Mouse (Mus musculus) left cerebral cortex, postnatal 25 days (tissue): ENCODE measurements around the gene Atp5d. TPM values are rescaled to one million over a fixed set of nuclear protein-coding genes. Genes with fewer than 3 reads are reported as not detected.

Experiments used
- DNase-seq, 2 experiments: peaks; one replicate each; pipeline ENCODE4 v3.0.0; 2022; ENCODE audit warnings: low spot score in 2 of 2, mixed read lengths in 1 of 2
- intact Hi-C: fragments of 180-260 bp; cut with DNase I; formaldehyde crosslinking; loops from one replicate; pipeline ENCODE4 v1.15.1; 2025
- total RNA-seq, 2 experiments: library from RNA; stranded (reverse); gene quantifications; 2 replicates each; pipeline ENCODE4 v1.2.3; 2021

The Atp5d gene
- total RNA-seq, 2 experiments from 2014 or later, result 372 to 381 TPM

GRCm38 (mm10) chr10:80149291-80150225 lies 11.1 kb downstream of the Atp5d start:
- intact Hi-C loops, result loop anchor here (1.0 kb wide), 1 partner anchor 8 kb away; no protein-coding TSS in a partner anchor
- peak; percentile 98 to 99 for DNase-seq

GRCm38 (mm10) chr10:80150226-80151210 lies 12.1 kb downstream of the Atp5d start:
- intact Hi-C loops, result no loop called here
- DNase-seq, result peak in 1 of 2 experiments; percentile 56

- intact Hi-C loops, result no loop called here
- DNase-seq, result peak in 1 of 2 experiments; percentile 74
These were observed 13.0 kb downstream of the Atp5d start for GRCm38 (mm10) chr10:80151211-80152034.

- intact Hi-C loops, result no loop called here
- peak in 1 of 2 experiments; percentile 50 for DNase-seq
These were observed 13.8 kb downstream of the Atp5d start for GRCm38 (mm10) chr10:80152071-80152872.

- no peak for DNase-seq
- intact Hi-C loops, result no loop called here
These were observed 14.4 kb downstream of the Atp5d start for GRCm38 (mm10) chr10:80152873-80153260.

GRCm38 (mm10) chr10:80153713-80154112 lies 15.3 kb downstream of the Atp5d start:
- DNase-seq, result no peak
- intact Hi-C loops, result no loop called here

GRCm38 (mm10) chr10:80154384-80154783 lies 16.0 kb downstream of the Atp5d start:
- intact Hi-C loops, result no loop called here
- DNase-seq, result no peak

- intact Hi-C loops, result no loop called here
- no peak for DNase-seq
These were observed 16.8 kb downstream of the Atp5d start for GRCm38 (mm10) chr10:80155277-80155676.

- intact Hi-C loops, result no loop called here
- peak in 1 of 2 experiments; percentile 63 for DNase-seq
These were observed 17.7 kb downstream of the Atp5d start for GRCm38 (mm10) chr10:80156002-80156751.

GRCm38 (mm10) chr10:80156752-80157053 lies 18.3 kb downstream of the Atp5d start:
- intact Hi-C loops, result loop anchor here (1.0 kb wide), 1 partner anchor 7 kb away; no protein-coding TSS in a partner anchor
- peak in 1 of 2 experiments; percentile 68 for DNase-seq

GRCm38 (mm10) chr10:80157141-80157929 lies 18.9 kb downstream of the Atp5d start:
- intact Hi-C loops, result loop anchor here (1.0 kb wide), 1 partner anchor 8 kb away; no protein-coding TSS in a partner anchor
- peak in 1 of 2 experiments; percentile 72 for DNase-seq

GRCm38 (mm10) chr10:80158307-80158986 lies 20.0 kb downstream of the Atp5d start:
- intact Hi-C loops, result no loop called here
- DNase-seq, result peak in 1 of 2 experiments; percentile 63

GRCm38 (mm10) chr10:80159021-80159560 lies 20.7 kb downstream of the Atp5d start:
- DNase-seq, result peak in 1 of 2 experiments; percentile 56
- intact Hi-C loops, result no loop called here

GRCm38 (mm10) chr10:80159561-80160454 lies 21.4 kb downstream of the Atp5d start:
- DNase-seq, result peak; percentile 99
- intact Hi-C loops, result no loop called here
